ENCODE assay signal across 11 mouse cellular contexts in genomic region chr9:116270417-116270828, GRCm38 (mm10).
DNase-seq lines count a peak whose midpoint lies in the region; ATAC-seq lines count a peak whose summit lies in the region.
"Had no signal": no experiment of that assay in that cellular context is flagged by ENCODE, and none has a peak within 500 bp of the region (broad histone marks: within the 10 kb centered on the region; RNA-seq: fewer than 3 reads in every experiment).

No protein-coding gene starts in this region.

- no peak overlapping the region for H3K27ac ChIP-seq in heart, embryonic 11.5 days (ENCODE audit: low read depth, low read length)
- peak overlapping the region; percentile 63 for H3K27ac ChIP-seq in limb, embryonic 15.5 days
- H3K27ac ChIP-seq in midbrain, embryonic 10.5 days (replicated peaks): no peak overlapping the region
- H3K27ac ChIP-seq: left cerebral cortex, adult 2 months; stomach, embryonic 15.5 days had no signal

- H3K4me3 ChIP-seq in heart, embryonic 11.5 days (ENCODE audit: low read depth, low read length): no peak overlapping the region
- H3K4me3 ChIP-seq in limb, embryonic 15.5 days: no peak overlapping the region
- H3K4me3 ChIP-seq in midbrain, embryonic 10.5 days: no peak overlapping the region
- H3K4me3 ChIP-seq: left cerebral cortex, adult 2 months; stomach, embryonic 15.5 days had no signal

- no peaks in the 10 kb centered on the region for H3K27me3 ChIP-seq in heart, embryonic 11.5 days (ENCODE audit: control insufficient read depth, insufficient read depth, low read length)
- no peaks in the 10 kb centered on the region for H3K27me3 ChIP-seq in limb, embryonic 15.5 days
- H3K27me3 ChIP-seq in midbrain, embryonic 10.5 days (ENCODE audit: low read depth, poor library complexity, severe bottlenecking): no peaks in the 10 kb centered on the region
- H3K27me3 ChIP-seq: stomach, embryonic 15.5 days had no signal

- no peak overlapping the region for H3K9ac ChIP-seq in heart, embryonic 11.5 days (ENCODE audit: low read depth, low read length)
- H3K9ac ChIP-seq in limb, embryonic 15.5 days: no peak overlapping the region
- H3K9ac ChIP-seq: stomach, embryonic 15.5 days had no signal

- no peaks in the 10 kb centered on the region for H3K36me3 ChIP-seq in heart, embryonic 11.5 days (ENCODE audit: control insufficient read depth, insufficient read depth, low read length)
- no peaks in the 10 kb centered on the region for H3K36me3 ChIP-seq in limb, embryonic 15.5 days
- no peaks in the 10 kb centered on the region for H3K36me3 ChIP-seq in midbrain, embryonic 10.5 days
- H3K36me3 ChIP-seq: stomach, embryonic 15.5 days had no signal

- no peak overlapping the region for H3K4me2 ChIP-seq in heart, embryonic 11.5 days
- H3K4me2 ChIP-seq in limb, embryonic 15.5 days: no peak overlapping the region
- H3K4me2 ChIP-seq: stomach, embryonic 15.5 days had no signal

- WGBS in heart, embryonic 11.5 days (ENCODE audit: insufficient replicate concordance): 68% methylated on average over 6 of the region's 6 CpGs
- 34% methylated on average over 6 of the region's 6 CpGs for WGBS in limb, embryonic 15.5 days
- 80% methylated on average over 6 of the region's 6 CpGs for WGBS in midbrain, embryonic 10.5 days

- H3K9me3 ChIP-seq in heart, embryonic 11.5 days (replicated peaks; ENCODE audit: control insufficient read depth, low read length): no peaks in the 10 kb centered on the region
- no peaks in the 10 kb centered on the region for H3K9me3 ChIP-seq in limb, embryonic 15.5 days
- H3K9me3 ChIP-seq in midbrain, embryonic 10.5 days (replicated peaks): no peaks in the 10 kb centered on the region
- H3K9me3 ChIP-seq: stomach, embryonic 15.5 days had no signal

- no peaks in the 10 kb centered on the region for H3K4me1 ChIP-seq in heart, embryonic 11.5 days (ENCODE audit: control insufficient read depth, insufficient read depth, low read length)
- peaks cover 14% of the 10 kb centered on the region; the same call in 1 of the 2 replicates for H3K4me1 ChIP-seq in limb, embryonic 15.5 days
- no peaks in the 10 kb centered on the region for H3K4me1 ChIP-seq in midbrain, embryonic 10.5 days
- H3K4me1 ChIP-seq: stomach, embryonic 15.5 days had no signal

- DNase-seq in heart, adult 11 months: peak; percentile 92
- DNase-seq in forelimb bud, embryonic 11.5 days (ENCODE audit: low read depth, low spot score): peak; percentile 39
- DNase-seq in ovary, postnatal 10 days (ENCODE audit: low spot score): peak; percentile 32
- no peak for DNase-seq in frontal cortex, postnatal 14 days (ENCODE audit: low spot score in 2 of 2)
- no peak for DNase-seq in layer of hippocampus, postnatal 10 days (ENCODE audit: low spot score in 2 of 2)
- no peak for DNase-seq in midbrain, embryonic 10.5 days (ENCODE audit: low spot score)
- DNase-seq: cerebellum, adult 8-10 months had no signal

- ATAC-seq in heart, embryonic 11.5 days (replicated peaks; ENCODE audit: insufficient number of reproducible peaks, low FRiP score, low TSS enrichment): no peak
- ATAC-seq in limb, embryonic 15.5 days (ENCODE audit: insufficient number of reproducible peaks, low FRiP score, low TSS enrichment, low read depth): peak; percentile 57

Comparison
In these comparisons a context has a peak if more than half of its experiments do, and no peak if none do; other contexts are left out.
1. DNase-seq: peak in heart, adult 11 months (single experiment), forelimb bud, embryonic 11.5 days (single experiment) and ovary, postnatal 10 days (single experiment); none in frontal cortex, postnatal 14 days (0 of 2), layer of hippocampus, postnatal 10 days (0 of 2) and midbrain, embryonic 10.5 days (single experiment).